Mouse (Mus musculus) thymus, adult 2 months (tissue): ENCODE data around the gene Gm28374.

ENCODE experiments used
- CTCF ChIP-seq: fragments of 200-500 bp; IDR thresholded peaks from 2 replicates; pipeline ENCODE4 v1.5.1; 2012; ENCODE audit warnings: mild to moderate bottlenecking, control low read depth, low read length, moderate library complexity, borderline replicate concordance; ENCODE audit not compliant: control insufficient read depth, poor library complexity, insufficient read depth; ENCODE audit errors: extremely low read depth
- POLR2A ChIP-seq: fragments of 200-500 bp; IDR thresholded peaks from 2 replicates; pipeline ENCODE4 v1.6.1; 2012; ENCODE audit warnings: mild to moderate bottlenecking, low read length, control low read depth, moderate library complexity; ENCODE audit not compliant: control insufficient read depth, poor library complexity, insufficient read depth; ENCODE audit errors: extremely low read depth

GRCm38 (mm10) chr19:6056696-6057095 lies 25.4 kb downstream of the Gm28374 start:
- no peak for TF ChIP-seq CTCF
- no peak for TF ChIP-seq POLR2A
